Mouse (Mus musculus) midbrain, embryonic 10.5 days (tissue): ENCODE results near the gene Melk. TPM values are rescaled to one million over a fixed set of nuclear protein-coding genes. Genes with fewer than 3 reads are reported as not detected.

Source experiments
- DNase-seq: peaks from one replicate; pipeline ENCODE4 v3.0.0-alpha.2; 2017; ENCODE audit warnings: low spot score
- H3K27ac ChIP-seq: fragments of 300-500 bp; sonication (generic); replicated peaks from 2 replicates; pipeline ENCODE4 v1.5.1; 2016; ENCODE audit warnings: mild to moderate bottlenecking
- H3K27me3 ChIP-seq: fragments of 300-500 bp; sonication (generic); 2 replicates; pipeline ENCODE4 v1.6.1; 2016; ENCODE audit warnings: low read depth, mild to moderate bottlenecking; ENCODE audit not compliant: poor library complexity, severe bottlenecking
- H3K36me3 ChIP-seq: fragments of 300-500 bp; sonication (generic); 2 replicates; pipeline ENCODE4 v1.6.1; 2016; ENCODE audit warnings: mild to moderate bottlenecking, moderate library complexity
- H3K4me1 ChIP-seq: fragments of 300-500 bp; sonication (generic); 2 replicates; pipeline ENCODE4 v1.6.1; 2016
- H3K4me3 ChIP-seq: fragments of 300-500 bp; sonication (generic); 2 replicates; pipeline ENCODE4 v1.5.1; 2016; ENCODE audit warnings: mild to moderate bottlenecking, moderate library complexity
- H3K9me3 ChIP-seq: fragments of 300-500 bp; sonication (generic); replicated peaks from 2 replicates; pipeline ENCODE4 v1.6.1; 2016; ENCODE audit warnings: mild to moderate bottlenecking
- WGBS: fragments of 180-500 bp; shearing (Covaris S2); methylation state at CpG from one replicate; pipeline ENCODE4 v1.1.7; 2016; 5-methylcytosine and 5-hydroxymethylcytosine counted together
- polyA plus RNA-seq: library from polyadenylated mRNA; unstranded; fragments of >200 nt; fragmentation: Nextera tagmentation; extraction: Ambion mirVana; gene quantifications from 2 replicates; pipeline ENCODE4 v1.2.1, GENCODE M21; 2016

The Melk gene
- polyA plus RNA-seq, 1 experiment from 2014 or later, result 83.6 TPM

- no peaks in the 10 kb centered on the region for H3K27me3 ChIP-seq
- H3K9me3 ChIP-seq, result no peaks in the 10 kb centered on the region
- H3K4me1 ChIP-seq, result no peaks in the 10 kb centered on the region
- no peak overlapping the region for H3K4me3 ChIP-seq
- WGBS, result 20% methylated on average over 7 of the region's 7 CpGs
- H3K36me3 ChIP-seq, result no peaks in the 10 kb centered on the region
- peak; percentile 49 for DNase-seq
- no peak overlapping the region for H3K27ac ChIP-seq
These were observed 8.1 kb upstream of the Melk start for GRCm38 (mm10) chr4:44292534-44292933.

GRCm38 (mm10) chr4:44295837-44296236 lies 4.8 kb upstream of the Melk start:
- WGBS, result 48% methylated on average over 1 of the region's 1 CpGs

GRCm38 (mm10) chr4:44306585-44306984 lies 5.9 kb downstream of the Melk start:
- no peaks in the 10 kb centered on the region for H3K9me3 ChIP-seq
- H3K4me3 ChIP-seq, result no peak overlapping the region
- WGBS, result 93% methylated on average over 7 of the region's 7 CpGs
- no peak for DNase-seq
- H3K4me1 ChIP-seq, result peaks cover 14% of the 10 kb centered on the region
- peaks cover 85% of the 10 kb centered on the region for H3K36me3 ChIP-seq
- H3K27ac ChIP-seq, result no peak overlapping the region
- H3K27me3 ChIP-seq, result no peaks in the 10 kb centered on the region

More at GRCm38 (mm10) chr4:44295837-44296236, 4.8 kb upstream of the Melk start:
- no peaks in the 10 kb centered on the region for H3K4me1 ChIP-seq
- no peak for DNase-seq
- no peaks in the 10 kb centered on the region for H3K36me3 ChIP-seq
- no peaks in the 10 kb centered on the region for H3K9me3 ChIP-seq
- H3K27me3 ChIP-seq, result no peaks in the 10 kb centered on the region
- H3K27ac ChIP-seq, result no peak overlapping the region
- no peak overlapping the region for H3K4me3 ChIP-seq

- 94% methylated on average over 4 of the region's 4 CpGs for WGBS
- H3K27me3 ChIP-seq, result no peaks in the 10 kb centered on the region
- H3K36me3 ChIP-seq, result peaks cover 99% of the 10 kb centered on the region
- no peaks in the 10 kb centered on the region for H3K9me3 ChIP-seq
- H3K4me1 ChIP-seq, result no peaks in the 10 kb centered on the region
- DNase-seq, result no peak
- H3K27ac ChIP-seq, result no peak overlapping the region
- H3K4me3 ChIP-seq, result no peak overlapping the region
These were observed 9.8 kb downstream of the Melk start for GRCm38 (mm10) chr4:44310429-44310828.

- H3K9me3 ChIP-seq, result no peaks in the 10 kb centered on the region
- no peak overlapping the region for H3K4me3 ChIP-seq
- no peak for DNase-seq
- WGBS, result 95% methylated on average over 4 of the region's 4 CpGs
- H3K36me3 ChIP-seq, result peaks cover 99% of the 10 kb centered on the region
- no peak overlapping the region for H3K27ac ChIP-seq
- no peaks in the 10 kb centered on the region for H3K27me3 ChIP-seq
- H3K4me1 ChIP-seq, result no peaks in the 10 kb centered on the region
These were observed 10.2 kb downstream of the Melk start for GRCm38 (mm10) chr4:44310911-44311310.

GRCm38 (mm10) chr4:44316270-44316809 lies 15.7 kb downstream of the Melk start:
- Histone ChIP-seq H3K4me3 (no peak overlapping the region), H3K9me3 (no peaks in the 10 kb centered on the region), H3K27me3 (no peaks in the 10 kb centered on the region), H3K36me3 (peaks cover 83% of the 10 kb centered on the region), H3K27ac (no peak overlapping the region), H3K4me1 (no peaks in the 10 kb centered on the region)
- no peak for DNase-seq
- 94% methylated on average over 12 of the region's 12 CpGs for WGBS

GRCm38 (mm10) chr4:44320448-44320847 lies 19.8 kb downstream of the Melk start:
- no peaks in the 10 kb centered on the region for H3K9me3 ChIP-seq
- H3K4me1 ChIP-seq, result no peaks in the 10 kb centered on the region
- no peak for DNase-seq
- 93% methylated on average over 6 of the region's 6 CpGs for WGBS
- H3K27ac ChIP-seq, result no peak overlapping the region
- H3K4me3 ChIP-seq, result no peak overlapping the region
- no peaks in the 10 kb centered on the region for H3K27me3 ChIP-seq
- peaks cover 76% of the 10 kb centered on the region for H3K36me3 ChIP-seq

- no peak for DNase-seq
- WGBS, result 93% methylated on average over 7 of the region's 7 CpGs
- Histone ChIP-seq H3K9me3 (no peaks in the 10 kb centered on the region), H3K27me3 (no peaks in the 10 kb centered on the region), H3K4me3 (no peak overlapping the region), H3K27ac (no peak overlapping the region), H3K4me1 (no peaks in the 10 kb centered on the region), H3K36me3 (peaks cover 81% of the 10 kb centered on the region)
These were observed 21.4 kb downstream of the Melk start for GRCm38 (mm10) chr4:44322124-44322523.

- DNase-seq, result no peak
- no peaks in the 10 kb centered on the region for H3K27me3 ChIP-seq
- no peak overlapping the region for H3K4me3 ChIP-seq
- peaks cover 85% of the 10 kb centered on the region for H3K36me3 ChIP-seq
- H3K27ac ChIP-seq, result no peak overlapping the region
- H3K9me3 ChIP-seq, result no peaks in the 10 kb centered on the region
- no peaks in the 10 kb centered on the region for H3K4me1 ChIP-seq
- 56% methylated on average over 4 of the region's 4 CpGs for WGBS
These were observed 24.8 kb downstream of the Melk start for GRCm38 (mm10) chr4:44325453-44325852.

GRCm38 (mm10) chr4:44326721-44327120 lies 26.0 kb downstream of the Melk start:
- Histone ChIP-seq H3K27me3 (no peaks in the 10 kb centered on the region), H3K36me3 (peaks cover 79% of the 10 kb centered on the region), H3K27ac (no peak overlapping the region), H3K4me1 (no peaks in the 10 kb centered on the region), H3K9me3 (no peaks in the 10 kb centered on the region), H3K4me3 (no peak overlapping the region)
- 91% methylated on average over 3 of the region's 3 CpGs for WGBS
- DNase-seq, result no peak

GRCm38 (mm10) chr4:44327976-44328375 lies 27.3 kb downstream of the Melk start:
- no peak overlapping the region for H3K27ac ChIP-seq
- H3K4me3 ChIP-seq, result no peak overlapping the region
- peaks cover 85% of the 10 kb centered on the region for H3K36me3 ChIP-seq
- no peaks in the 10 kb centered on the region for H3K4me1 ChIP-seq
- 79% methylated on average over 1 of the region's 1 CpGs for WGBS
- no peaks in the 10 kb centered on the region for H3K27me3 ChIP-seq
- no peaks in the 10 kb centered on the region for H3K9me3 ChIP-seq
- DNase-seq, result no peak

GRCm38 (mm10) chr4:44335006-44335405 lies 34.3 kb downstream of the Melk start:
- no peak for DNase-seq
- Histone ChIP-seq H3K36me3 (peaks cover 61% of the 10 kb centered on the region), H3K27ac (no peak overlapping the region), H3K4me1 (no peaks in the 10 kb centered on the region), H3K27me3 (no peaks in the 10 kb centered on the region), H3K9me3 (no peaks in the 10 kb centered on the region), H3K4me3 (no peak overlapping the region)
- WGBS, result 96% methylated on average over 8 of the region's 8 CpGs

GRCm38 (mm10) chr4:44361670-44362069 lies 61.0 kb downstream of the Melk start:
- Histone ChIP-seq H3K4me3 (no peak overlapping the region), H3K27me3 (no peaks in the 10 kb centered on the region), H3K36me3 (peaks cover 77% of the 10 kb centered on the region), H3K27ac (no peak overlapping the region), H3K9me3 (no peaks in the 10 kb centered on the region), H3K4me1 (no peaks in the 10 kb centered on the region)
- 93% methylated on average over 7 of the region's 7 CpGs for WGBS
- DNase-seq, result no peak
